Mouse (Mus musculus) heart, adult 2 months (tissue): ENCODE data around the gene Olfr283. TPM values are rescaled to one million over a fixed set of nuclear protein-coding genes. Genes with fewer than 3 reads are reported as not detected.

Experiments used
- DNase-seq, 2 experiments: peaks; one replicate each; pipeline ENCODE4 v3.0.0; 2021
- H3K27ac ChIP-seq: fragments of 200-600 bp; 2 replicates; pipeline ENCODE4 v1.8.1; 2022
- H3K27me3 ChIP-seq: fragments of 200-500 bp; 2 replicates; pipeline ENCODE4 v1.6.1; 2012; ENCODE audit warnings: mild to moderate bottlenecking, low read length, inconsistent platforms, mixed read lengths; ENCODE audit not compliant: control insufficient read depth, insufficient read depth
- H3K36me3 ChIP-seq: fragments of 200-500 bp; 2 replicates; pipeline ENCODE4 v1.6.1; 2012; ENCODE audit warnings: low read length, inconsistent platforms; ENCODE audit not compliant: control insufficient read depth, insufficient read depth
- H3K4me1 ChIP-seq: fragments of 200-500 bp; 2 replicates; pipeline ENCODE4 v1.6.1; 2011; ENCODE audit warnings: low read length; ENCODE audit not compliant: control insufficient read depth, insufficient read depth
- H3K4me3 ChIP-seq: fragments of 200-600 bp; 2 replicates; pipeline ENCODE4 v1.8.1; 2022
- H3K79me2 ChIP-seq: fragments of 200-500 bp; replicated peaks from 2 replicates; pipeline ENCODE4 v1.6.1; 2012; ENCODE audit warnings: mild to moderate bottlenecking, inconsistent platforms, low read length, moderate library complexity, mixed read lengths; ENCODE audit not compliant: control insufficient read depth, insufficient read depth
- H3K9ac ChIP-seq: fragments of 200-500 bp; 2 replicates; pipeline ENCODE4 v1.6.1; 2012; ENCODE audit warnings: low read depth, mild to moderate bottlenecking, control low read depth, inconsistent platforms, low read length, mixed read lengths
- CTCF ChIP-seq: fragments of 200-600 bp; IDR thresholded peaks from 2 replicates; pipeline ENCODE4 v1.8.1; 2022; ENCODE audit warnings: antibody characterized with exemption, mild to moderate bottlenecking, moderate library complexity
- EP300 ChIP-seq: fragments of 200-500 bp; IDR thresholded peaks from 2 replicates; pipeline ENCODE4 v1.6.1; 2011; ENCODE audit warnings: low read depth, low read length, control low read depth; ENCODE audit not compliant: insufficient read depth
- POLR2A ChIP-seq: fragments of 200-500 bp; IDR thresholded peaks from 2 replicates; pipeline ENCODE4 v1.6.1; 2011; ENCODE audit warnings: mild to moderate bottlenecking, low read depth, low read length, control low read depth; ENCODE audit not compliant: insufficient read depth
- WGBS: fragments of 180-500 bp; shearing (Covaris S2); methylation state at CpG from one replicate; pipeline ENCODE4 v1.1.7; 2018; 5-methylcytosine and 5-hydroxymethylcytosine counted together
- intact Hi-C: fragments of 180-260 bp; cut with DNase I; formaldehyde crosslinking; loops from one replicate; pipeline ENCODE4 v1.15.1; 2025
- polyA plus RNA-seq: library from polyadenylated mRNA; depleted of rRNA; stranded (reverse); fragments of >200 nt; gene quantifications from 2 replicates; pipeline ENCODE4 v1.2.3, GENCODE M21; 2012
- total RNA-seq, 2 experiments: library from RNA; stranded (reverse); gene quantifications; 2 replicates each; pipeline ENCODE4 v1.2.3; 2021

Gene Olfr283
- total and polyA plus RNA-seq, 3 experiments, result not detected

- Histone ChIP-seq H3K36me3 (no peaks in the 10 kb centered on the region), H3K4me3 (no peak overlapping the region), H3K9ac (no peak overlapping the region), H3K27ac (no peak overlapping the region), H3K4me1 (no peaks in the 10 kb centered on the region), H3K27me3 (no peaks in the 10 kb centered on the region), H3K79me2 (no peaks in the 10 kb centered on the region)
- 88% methylated on average over 10 of the region's 10 CpGs for WGBS
- intact Hi-C loops, result no loop called here
- TF ChIP-seq CTCF (no peak), POLR2A (no peak), EP300 (no peak)
- DNase-seq, result no peak
Measured at GRCm38 (mm10) chr15:98402356-98402755, 21.6 kb upstream of the Olfr283 start.

GRCm38 (mm10) chr15:98397136-98397535, 16.4 kb upstream of the Olfr283 start:
- H3K36me3 ChIP-seq, result no peaks in the 10 kb centered on the region
- no peak for DNase-seq
- H3K79me2 ChIP-seq, result no peaks in the 10 kb centered on the region
- no peak overlapping the region for H3K9ac ChIP-seq
- WGBS, result 87% methylated on average over 1 of the region's 1 CpGs
- TF ChIP-seq EP300 (no peak), CTCF (no peak), POLR2A (no peak)
- no peak overlapping the region for H3K27ac ChIP-seq
- no peaks in the 10 kb centered on the region for H3K27me3 ChIP-seq
- H3K4me1 ChIP-seq, result no peaks in the 10 kb centered on the region
- intact Hi-C loops, result loop anchor here (10.0 kb wide), 1 partner anchor 302 kb away; the partner anchor contains the start of genes Pfkm and Senp1
- no peak overlapping the region for H3K4me3 ChIP-seq

GRCm38 (mm10) chr15:98391903-98392187, 11.1 kb upstream of the Olfr283 start:
- no peak overlapping the region for H3K9ac ChIP-seq
- no peaks in the 10 kb centered on the region for H3K27me3 ChIP-seq
- H3K79me2 ChIP-seq, result no peaks in the 10 kb centered on the region
- no peak overlapping the region for H3K27ac ChIP-seq
- no peaks in the 10 kb centered on the region; the same call in 1 of the 2 replicates for H3K4me1 ChIP-seq
- WGBS, result 19% methylated on average over 2 of the region's 2 CpGs
- no peaks in the 10 kb centered on the region for H3K36me3 ChIP-seq
- DNase-seq, result peak in 1 of 2 experiments; percentile 3
- no peak for TF ChIP-seq POLR2A
- TF ChIP-seq CTCF, result no peak
- TF ChIP-seq EP300, result no peak
- intact Hi-C loops, result loop anchor here (5.0 to 10.0 kb wide), 2 partner anchors 115 to 297 kb away; partner anchors contain the start of genes Pfkm and Senp1
- no peak overlapping the region for H3K4me3 ChIP-seq

GRCm38 (mm10) chr15:98391081-98391902, 10.5 kb upstream of the Olfr283 start:
- 60% methylated on average over 10 of the region's 10 CpGs for WGBS
- DNase-seq, result no peak
- Histone ChIP-seq H3K27me3 (no peaks in the 10 kb centered on the region), H3K4me1 (no peaks in the 10 kb centered on the region; the same call in 1 of the 2 replicates), H3K4me3 (no peak overlapping the region), H3K27ac (no peak overlapping the region), H3K9ac (no peak overlapping the region), H3K79me2 (no peaks in the 10 kb centered on the region), H3K36me3 (no peaks in the 10 kb centered on the region)
- TF ChIP-seq CTCF, result no peak
- TF ChIP-seq EP300, result no peak
- TF ChIP-seq POLR2A, result no peak
- intact Hi-C loops, result loop anchor here (5.0 to 10.0 kb wide), 2 partner anchors 116 to 296 kb away; partner anchors contain the start of genes Pfkm and Senp1

- no peak overlapping the region for H3K4me3 ChIP-seq
- TF ChIP-seq EP300 (0 out of 2 replicates have a peak, but pooled peaks have one; percentile 43), POLR2A (no peak), CTCF (peak; percentile 94)
- H3K27ac ChIP-seq, result no peak overlapping the region
- intact Hi-C loops, result loop anchor here (2.0 to 10.0 kb wide), 3 partner anchors 118 to 295 kb away; partner anchors contain the start of genes Pfkm and Senp1
- DNase-seq, result peak; percentile 62 to 74
- H3K9ac ChIP-seq, result no peak overlapping the region
- no peaks in the 10 kb centered on the region for H3K79me2 ChIP-seq
- 24% methylated on average over 7 of the region's 7 CpGs for WGBS
- no peaks in the 10 kb centered on the region for H3K36me3 ChIP-seq
- H3K4me1 ChIP-seq, result no peaks in the 10 kb centered on the region; the same call in 1 of the 2 replicates
- H3K27me3 ChIP-seq, result no peaks in the 10 kb centered on the region
Measured at GRCm38 (mm10) chr15:98389796-98390195, 9.1 kb upstream of the Olfr283 start.

- no peak for TF ChIP-seq CTCF
- Histone ChIP-seq H3K27me3 (no peaks in the 10 kb centered on the region), H3K36me3 (no peaks in the 10 kb centered on the region), H3K79me2 (no peaks in the 10 kb centered on the region), H3K4me1 (no peaks in the 10 kb centered on the region; the same call in 1 of the 2 replicates), H3K4me3 (no peak overlapping the region), H3K27ac (no peak overlapping the region), H3K9ac (no peak overlapping the region)
- intact Hi-C loops, result loop anchor here (2.0 kb wide), 1 partner anchor 207 kb away; no protein-coding TSS in a partner anchor
- 75% methylated on average over 2 of the region's 2 CpGs for WGBS
- DNase-seq, result no peak
Measured at GRCm38 (mm10) chr15:98387621-98388020, 6.9 kb upstream of the Olfr283 start.
